Mouse (Mus musculus) MEL (cell line): ENCODE data around the gene Hps5. TPM values are rescaled to one million over a fixed set of nuclear protein-coding genes. Genes with fewer than 3 reads are reported as not detected.
A peak's percentile ranks its signal among the peaks of the same experiment; 100 is the strongest.

Experiments used
- DNase-seq: peaks from one replicate; pipeline ENCODE4 v3.0.0; 2011; ENCODE audit warnings: low read depth, low spot score
- H3K27ac ChIP-seq: 2 replicates; pipeline ENCODE4 v1.5.1; 2012; ENCODE audit warnings: low read depth, mild to moderate bottlenecking, control low read depth, low read length, moderate library complexity; ENCODE audit not compliant: control insufficient read depth
- H3K27me3 ChIP-seq, 2 experiments: fragments of 150-350 bp in 1 of 2; sonication (generic) in 1 of 2; 2 replicates each; pipeline ENCODE4 v1.6.1; 2012; ENCODE audit warnings: low read length in 2 of 2, mild to moderate bottlenecking in 2 of 2, improper control_type of control experiment in 1 of 2, moderate library complexity in 1 of 2; ENCODE audit not compliant: insufficient read depth in 2 of 2, control insufficient read depth in 1 of 2
- H3K36me3 ChIP-seq, 2 experiments: 2 replicates each; pipeline ENCODE4 v1.6.1; 2012 to 2014; ENCODE audit warnings: low read length in 2 of 2, improper control_type of control experiment in 1 of 2, inconsistent platforms in 1 of 2, mild to moderate bottlenecking in 1 of 2; ENCODE audit not compliant: insufficient read depth in 2 of 2, control insufficient read depth in 1 of 2
- H3K4me1 ChIP-seq, 2 experiments: fragments of 150-350 bp in 1 of 2; sonication (generic) in 1 of 2; 2 replicates each; pipeline ENCODE4 v1.6.1; 2012; ENCODE audit warnings: low read length in 2 of 2, improper control_type of control experiment in 1 of 2, mild to moderate bottlenecking in 1 of 2; ENCODE audit not compliant: insufficient read depth in 2 of 2, control insufficient read depth in 1 of 2
- H3K4me3 ChIP-seq, 2 experiments: fragments of 150-350 bp in 1 of 2; sonication (generic) in 1 of 2; 2 replicates each; pipeline ENCODE4 v1.5.1; 2012; ENCODE audit warnings: low read depth in 2 of 2, low read length in 2 of 2, mild to moderate bottlenecking in 2 of 2, moderate library complexity in 2 of 2, control low read depth in 1 of 2, improper control_type of control experiment in 1 of 2; ENCODE audit not compliant: control insufficient read depth in 1 of 2, insufficient read depth in 1 of 2
- H3K79me2 ChIP-seq: 2 replicates; pipeline ENCODE4 v1.6.1; 2012; ENCODE audit warnings: mild to moderate bottlenecking, low read length, moderate library complexity; ENCODE audit not compliant: control insufficient read depth, poor library complexity, insufficient read depth
- H3K9ac ChIP-seq: 2 replicates; pipeline ENCODE4 v1.6.1; 2012; ENCODE audit warnings: low read depth, mild to moderate bottlenecking, control low read depth, low read length, moderate library complexity; ENCODE audit not compliant: control insufficient read depth, poor library complexity, severe bottlenecking
- H3K9me3 ChIP-seq: fragments of 150-350 bp; sonication (generic); replicated peaks from 2 replicates; pipeline ENCODE4 v1.6.1; 2012; ENCODE audit warnings: mild to moderate bottlenecking, low read length, improper control_type of control experiment, moderate library complexity; ENCODE audit not compliant: insufficient read depth
- CHD1 ChIP-seq: IDR thresholded peaks from 2 replicates; pipeline ENCODE4 v1.6.1; 2012; ENCODE audit warnings: low read depth, mild to moderate bottlenecking, inconsistent platforms, low read length, improper control_type of control experiment
- ETS1 ChIP-seq: IDR thresholded peaks from 2 replicates; pipeline ENCODE4 v1.6.1; 2012; ENCODE audit warnings: low read depth, mild to moderate bottlenecking, inconsistent platforms, low read length, improper control_type of control experiment, moderate library complexity
- JUND ChIP-seq: IDR thresholded peaks from 2 replicates; pipeline ENCODE4 v1.6.1; 2011; ENCODE audit warnings: low read depth, mild to moderate bottlenecking, improper control_type of control experiment, low read length
- KAT2A ChIP-seq: conservative IDR thresholded peaks from 2 replicates; pipeline ENCODE4 v1.6.1; 2012; ENCODE audit warnings: low read depth, low read length, improper control_type of control experiment, inconsistent platforms
- MAZ ChIP-seq: IDR thresholded peaks from 2 replicates; pipeline ENCODE4 v1.6.1; 2012; ENCODE audit warnings: low read depth, mild to moderate bottlenecking, inconsistent platforms, low read length, improper control_type of control experiment
- MYB ChIP-seq: IDR thresholded peaks from 2 replicates; pipeline ENCODE4 v1.6.1; 2011; ENCODE audit warnings: mild to moderate bottlenecking, low read depth, low read length, improper control_type of control experiment
- POLR2AphosphoS2 ChIP-seq: IDR thresholded peaks from 2 replicates; pipeline ENCODE4 v1.6.1; 2011; ENCODE audit warnings: low read length, improper control_type of control experiment
- TCF12 ChIP-seq: IDR thresholded peaks from 2 replicates; pipeline ENCODE4 v1.6.1; 2014; ENCODE audit warnings: low read depth, mild to moderate bottlenecking, inconsistent platforms, low read length, improper control_type of control experiment, moderate library complexity
- UBTF ChIP-seq: IDR thresholded peaks from 2 replicates; pipeline ENCODE4 v1.6.1; 2012; ENCODE audit warnings: low read depth, mild to moderate bottlenecking, inconsistent platforms, low read length, improper control_type of control experiment, moderate library complexity, borderline replicate concordance; ENCODE audit not compliant: insufficient read depth
- USF2 ChIP-seq, 2 experiments: IDR thresholded peaks; 2 replicates each; pipeline ENCODE4 v1.6.1; 2011 to 2012; ENCODE audit warnings: improper control_type of control experiment in 2 of 2, low read length in 2 of 2, borderline replicate concordance in 1 of 2, inconsistent platforms in 1 of 2, low read depth in 1 of 2, mild to moderate bottlenecking in 1 of 2; ENCODE audit not compliant: insufficient read depth in 1 of 2
- ZC3H11A ChIP-seq: IDR thresholded peaks from 2 replicates; pipeline ENCODE4 v1.6.1; 2012; ENCODE audit warnings: low read depth, mild to moderate bottlenecking, inconsistent platforms, low read length, improper control_type of control experiment
- polyA plus RNA-seq, 2 experiments: library from polyadenylated mRNA; stranded (reverse) in 1 of 2; unstranded in 1 of 2; fragments of >175 nt in 1 of 2; fragments of >200 nt in 1 of 2; gene quantifications; 2 replicates each; pipeline versions ENCODE4 v1.2.1 to v1.2.4; 2012; ENCODE audit warnings: low replicate concordance in 2 of 2, low read depth in 1 of 2; ENCODE audit not compliant: insufficient read length in 2 of 2, insufficient read depth in 1 of 2, missing spikeins in 1 of 2
- total RNA-seq: library from RNA; depleted of rRNA; stranded (reverse); fragments of 300-350 nt; gene quantifications from 2 replicates; pipeline ENCODE4 v1.2.3, GENCODE M21; 2012

Hps5 gene
- total and polyA plus RNA-seq, 3 experiments: 19.3 to 20.2 TPM; not detected in 1

DNA sequence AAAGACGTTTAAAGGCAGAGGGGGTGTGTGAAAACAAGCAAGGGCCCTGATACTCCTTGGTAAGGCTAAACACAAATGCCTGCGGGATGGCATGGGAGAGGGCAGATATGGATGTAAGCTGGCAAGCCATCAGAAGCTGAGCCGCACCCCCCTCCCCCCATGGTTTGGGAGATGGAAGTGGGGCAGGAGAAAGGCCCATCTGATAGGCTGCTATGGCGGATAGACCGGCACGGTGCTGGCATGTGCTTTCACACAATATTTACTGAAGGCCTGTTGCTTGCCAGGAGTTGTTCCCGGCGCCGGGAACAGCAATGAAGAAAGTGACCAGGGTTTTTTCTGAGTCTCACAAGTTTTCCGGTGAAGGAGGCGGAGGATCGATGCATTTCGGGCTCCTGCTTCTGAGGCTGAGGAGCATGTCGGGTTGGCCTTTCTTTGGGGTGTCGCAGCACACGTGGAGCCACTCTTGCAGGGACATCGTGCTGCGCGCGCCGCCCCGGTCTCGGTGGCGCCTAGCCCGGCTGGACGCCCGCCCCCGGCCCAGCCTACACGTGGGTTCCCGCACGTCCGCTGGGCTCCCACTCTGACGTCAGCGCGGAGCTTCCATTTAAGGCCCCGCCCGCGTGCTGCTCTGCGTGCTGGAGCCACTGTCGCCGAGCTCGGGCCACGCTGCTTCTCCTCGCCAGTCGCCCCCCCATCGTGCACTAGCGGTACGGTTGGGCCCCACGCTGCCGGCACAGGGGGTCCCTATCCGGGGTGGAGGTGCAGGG is 49.5 kb upstream of the Hps5 start (continued):
- TF ChIP-seq KAT2A (no peak), ETS1 (peak; percentile 73), ZC3H11A (no peak), USF2 (IDR thresholded peaks at IDR 0.05; ENCODE audit: borderline replicate concordance in 1 of 2, insufficient read depth in 1 of 2, low read depth in 1 of 2, low read length in 2 of 2) (no peak), POLR2AphosphoS2 (peak; percentile 95), JUND (no peak), MYB (no peak), TCF12 (peak; percentile 2; the same call in 1 of the 2 replicates), CHD1 (no peak), UBTF (no peak)
- TF ChIP-seq, all 39 proteins: peak for 24

DNA sequence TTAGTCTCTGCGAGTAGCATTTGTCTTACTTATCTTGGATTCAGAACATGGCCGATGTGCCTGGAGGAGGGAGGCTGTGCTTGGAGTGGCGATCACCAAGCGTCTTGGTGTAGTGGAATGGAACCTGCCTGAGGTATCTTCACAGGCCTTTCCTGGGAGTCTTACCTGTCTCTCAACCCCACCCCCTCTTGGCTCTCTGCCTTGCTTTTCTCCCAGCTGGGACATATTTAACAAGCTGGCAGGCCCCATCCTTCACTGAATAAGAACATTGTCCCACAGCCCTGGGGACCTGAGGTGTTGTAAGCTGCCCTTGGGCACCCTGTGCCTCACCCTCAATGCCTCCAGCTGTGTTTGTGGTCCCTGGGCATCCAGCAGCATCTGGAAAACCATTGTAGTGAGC is 47.7 kb upstream of the Hps5 start:
- Histone ChIP-seq H3K4me3 (no peak overlapping the region), H3K27me3 (no peaks in the 10 kb centered on the region), H3K4me1 (peaks cover 13 to 25% of the 10 kb centered on the region in 2 experiments), H3K9me3 (no peaks in the 10 kb centered on the region), H3K79me2 (peaks cover 29% of the 10 kb centered on the region), H3K9ac (no peak overlapping the region), H3K27ac (no peak overlapping the region), H3K36me3 (peaks cover 13 to 27% of the 10 kb centered on the region in 2 experiments)
- DNase-seq: no peak
- TF ChIP-seq MAZ: no peak

DNA sequence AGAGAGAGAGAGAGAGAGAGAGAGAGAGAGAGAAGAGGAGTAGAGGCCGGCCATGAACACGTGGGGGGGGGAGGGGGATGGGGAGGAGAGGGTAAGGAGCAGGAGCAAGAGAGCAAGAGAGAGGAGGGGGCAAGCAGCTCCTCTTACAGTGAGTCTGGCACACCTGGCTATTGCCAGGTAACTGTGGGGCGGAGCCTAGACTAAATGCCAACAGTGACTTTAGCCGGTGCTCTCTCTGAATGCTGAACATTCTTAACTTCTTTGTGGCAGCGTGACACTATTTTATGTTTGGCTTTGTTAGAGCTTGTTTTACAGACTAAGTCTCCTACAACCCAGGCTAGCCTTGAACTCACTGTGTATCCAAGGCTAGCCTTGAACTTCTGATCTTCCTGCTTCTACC is 46.4 kb upstream of the Hps5 start:
- no peak overlapping the region for H3K9ac ChIP-seq
- H3K4me3 ChIP-seq: no peak overlapping the region
- H3K9me3 ChIP-seq: no peaks in the 10 kb centered on the region
- H3K36me3 ChIP-seq: peaks cover 2 to 16% of the 10 kb centered on the region in 2 experiments; a peak in 2 of 4 replicates
- H3K79me2 ChIP-seq: peaks cover 19% of the 10 kb centered on the region
- no peak for DNase-seq
- peaks cover 13 to 22% of the 10 kb centered on the region in 2 experiments for H3K4me1 ChIP-seq
- H3K27me3 ChIP-seq: no peaks in the 10 kb centered on the region
- H3K27ac ChIP-seq: no peak overlapping the region
- no peak for TF ChIP-seq POLR2AphosphoS2
